Comparison of ENCODE assay signal across 8 mouse cellular contexts in the genomic region with DNA sequence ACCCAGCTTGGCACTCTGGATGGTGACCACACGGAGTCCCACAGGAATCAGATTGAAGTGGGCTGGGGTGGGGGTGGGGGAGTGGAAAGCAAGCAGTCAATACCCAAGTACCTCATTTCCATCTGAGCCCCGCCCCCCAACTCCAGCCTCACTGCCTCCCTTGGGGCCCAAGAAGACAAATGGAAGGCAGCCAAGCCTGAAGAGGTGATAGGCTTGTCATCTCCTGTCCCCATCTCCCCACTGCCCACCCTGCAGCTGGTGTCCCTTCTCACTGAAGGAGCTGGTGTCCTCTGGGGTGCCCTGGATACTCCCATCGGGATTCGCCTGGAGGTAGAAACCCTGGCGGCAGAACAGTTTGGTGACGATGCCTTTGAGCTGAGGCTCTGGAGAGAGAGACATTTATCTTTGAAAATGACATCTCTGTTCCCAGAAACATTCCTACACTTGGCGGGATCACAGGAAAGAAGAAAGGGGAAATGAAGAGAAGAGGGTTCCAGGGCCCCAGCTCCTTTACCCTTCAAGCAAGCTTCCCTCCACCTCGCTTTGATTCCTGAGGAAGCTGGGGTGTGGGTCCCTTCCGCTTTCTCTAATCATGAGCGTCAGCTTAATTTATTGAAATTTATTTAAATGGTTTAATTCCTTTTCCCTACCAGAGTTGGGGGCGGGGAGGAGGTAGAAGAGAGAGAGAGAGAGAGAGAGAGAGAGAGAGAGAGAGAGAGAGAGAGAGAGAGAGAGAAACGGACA. TPM values are rescaled to one million over a fixed set of nuclear protein-coding genes. Genes with fewer than 3 reads are reported as not detected.
A peak's percentile ranks its signal among the peaks of the same experiment; 100 is the strongest.
DNase-seq lines count a peak whose midpoint lies in the region; ATAC-seq and TF ChIP-seq lines count a peak whose summit lies in the region.

No protein-coding gene starts in this region.

- H3K4me2 ChIP-seq in hindbrain, postnatal 0 days (ENCODE audit: low read depth, low read length): peak overlapping the region; percentile 95
- peak overlapping the region; percentile 96 for H3K4me2 ChIP-seq in neural tube, embryonic 13.5 days

- H3K9ac ChIP-seq in hindbrain, postnatal 0 days (replicated peaks; ENCODE audit: low read length): peak overlapping the region; percentile 71
- H3K9ac ChIP-seq in neural tube, embryonic 13.5 days: peak overlapping the region; percentile 82

- ATAC-seq in hindbrain, postnatal 0 days: no peak
- no peak for ATAC-seq in neural tube, embryonic 13.5 days (ENCODE audit: low read depth)

- H3K4me1 ChIP-seq in cortical plate, adult 2 months (ENCODE audit: control insufficient read depth, insufficient read depth, low read length): peaks cover 1% of the 10 kb centered on the region; the same call in 1 of the 2 replicates
- peaks cover 29% of the 10 kb centered on the region for H3K4me1 ChIP-seq in hindbrain, postnatal 0 days (ENCODE audit: insufficient read depth, low read length)
- peaks cover 74% of the 10 kb centered on the region for H3K4me1 ChIP-seq in neural tube, embryonic 13.5 days (replicated peaks)

- peak; percentile 61 for DNase-seq in left cerebral cortex, postnatal 4 days
- DNase-seq in left cerebral cortex, postnatal 36 days (ENCODE audit: low spot score in 2 of 2): no peak
- DNase-seq in hindbrain, postnatal 0 days (ENCODE audit: low spot score): peak; percentile 53
- DNase-seq in layer of hippocampus, adult 9-11 months: no peak
- no peak for DNase-seq in adipocyte (ENCODE audit: low spot score)
- no peak for DNase-seq in thymus, postnatal 25 days

- peak overlapping the region; percentile 78; the same call in 1 of the 2 replicates for H3K4me3 ChIP-seq in cortical plate, adult 2 months (ENCODE audit: insufficient read depth, low read length)
- peak overlapping the region; percentile 60 for H3K4me3 ChIP-seq in hindbrain, postnatal 0 days (ENCODE audit: low read length)
- H3K4me3 ChIP-seq in neural tube, embryonic 13.5 days: peak overlapping the region; percentile 60

- intact Hi-C loops in left cerebral cortex, postnatal 4 days (cut with DNase I): loop anchor here (5.0 kb wide), 2 partner anchors 37 to 38 kb away; a partner anchor contains a TSS
- intact Hi-C loops in left cerebral cortex, postnatal 36 days (cut with DNase I): loop anchor here (5.0 kb wide), 1 partner anchor 78 kb away; a partner anchor contains a TSS

- H3K36me3 ChIP-seq in hindbrain, postnatal 0 days (ENCODE audit: insufficient read depth, low read length): no peaks in the 10 kb centered on the region
- H3K36me3 ChIP-seq in neural tube, embryonic 13.5 days: 0 out of 2 replicates have a peak, but pooled peaks cover 4% of the 10 kb centered on the region

- TF ChIP-seq POLR2A in cortical plate, adult 2 months (IDR thresholded peaks at IDR 0.05; ENCODE audit: extremely low read depth, insufficient read depth, low read length): no peak

- WGBS in hindbrain, postnatal 0 days: 11% methylated on average over 12 of the region's 12 CpGs
- 14% methylated on average over 12 of the region's 12 CpGs for WGBS in neural tube, embryonic 13.5 days

- H3K27ac ChIP-seq in cortical plate, adult 2 months (ENCODE audit: insufficient read depth, low read length): 0 out of 2 replicates have a peak overlapping the region, but pooled peaks have one; percentile 41
- peak overlapping the region; percentile 92 for H3K27ac ChIP-seq in hindbrain, postnatal 0 days
- peak overlapping the region; percentile 94 for H3K27ac ChIP-seq in neural tube, embryonic 13.5 days (replicated peaks)

- 0 out of 2 replicates have a peak, but pooled peaks cover 3% of the 10 kb centered on the region for H3K27me3 ChIP-seq in hindbrain, postnatal 0 days (ENCODE audit: insufficient read depth, low read length)
- peaks cover 35% of the 10 kb centered on the region for H3K27me3 ChIP-seq in neural tube, embryonic 13.5 days

- no peak for TF ChIP-seq CTCF in cortical plate, adult 2 months (IDR thresholded peaks at IDR 0.05; ENCODE audit: extremely low read depth, insufficient read depth, low read length)
- no peak for TF ChIP-seq CTCF in hindbrain, postnatal 0 days (IDR thresholded peaks at IDR 0.05; ENCODE audit: low read depth)

- no peaks in the 10 kb centered on the region for H3K9me3 ChIP-seq in hindbrain, postnatal 0 days (ENCODE audit: low read length)
- no peaks in the 10 kb centered on the region for H3K9me3 ChIP-seq in neural tube, embryonic 13.5 days

RNA-seq across cellular contexts. Expression of a gene that starts 2.1 kb away (rescaled TPM):
- total RNA-seq in left cerebral cortex, postnatal 4 days (2021): 10 to 100 TPM; 25.2 to 29.6 TPM
- 10 to 100 TPM; 14.1 to 18.7 TPM for total RNA-seq in left cerebral cortex, postnatal 36 days (2021)
- polyA plus RNA-seq in cortical plate, adult 2 months (2012; rRNA removed): 17.3 and 17.6 TPM in 2 replicates
- 19.1 and 19.2 TPM in 2 replicates for total RNA-seq in hindbrain, postnatal 0 days (2014; rRNA removed)
- polyA plus RNA-seq in hindbrain, postnatal 0 days (2015; fragmentation: Nextera tagmentation; extraction: Ambion mirVana): 3.8 and 4.4 TPM in 2 replicates
- 6.8 and 8.9 TPM in 2 replicates for polyA plus RNA-seq in neural tube, embryonic 13.5 days (2015; fragmentation: Nextera tagmentation; extraction: Ambion mirVana)

RNA-seq across cellular contexts. Expression of a gene that starts 3.8 kb away (rescaled TPM):
- 1 to 10 TPM in 1 of 2 experiments, under 1 TPM in 1; 0.48 to 1.5 TPM for total RNA-seq in left cerebral cortex, postnatal 4 days (2021)
- under 1 TPM; 0.66 to 0.81 TPM for total RNA-seq in left cerebral cortex, postnatal 36 days (2021)
- polyA plus RNA-seq in cortical plate, adult 2 months (2012; rRNA removed): 1.4 and 2.1 TPM in 2 replicates
- total RNA-seq in hindbrain, postnatal 0 days (2014; rRNA removed): 1.5 TPM in 1 of 2 replicates, not detected in the other
- polyA plus RNA-seq in hindbrain, postnatal 0 days (2015; fragmentation: Nextera tagmentation; extraction: Ambion mirVana): 0.85 and 1.5 TPM in 2 replicates
- 2.4 and 4.5 TPM in 2 replicates for polyA plus RNA-seq in neural tube, embryonic 13.5 days (2015; fragmentation: Nextera tagmentation; extraction: Ambion mirVana)

RNA-seq across cellular contexts. Expression of a gene that starts 5.9 kb away (rescaled TPM):
- not detected for total RNA-seq in left cerebral cortex, postnatal 4 days (2021)
- not detected for total RNA-seq in left cerebral cortex, postnatal 36 days (2021)
- polyA plus RNA-seq in cortical plate, adult 2 months (2012; rRNA removed): 0.06 TPM in 1 of 2 replicates, not detected in the other
- 0.16 and 0.72 TPM in 2 replicates for total RNA-seq in hindbrain, postnatal 0 days (2014; rRNA removed)
- 1.1 and 1.5 TPM in 2 replicates for polyA plus RNA-seq in hindbrain, postnatal 0 days (2015; fragmentation: Nextera tagmentation; extraction: Ambion mirVana)
- polyA plus RNA-seq in neural tube, embryonic 13.5 days (2015; fragmentation: Nextera tagmentation; extraction: Ambion mirVana): 0.74 and 1.4 TPM in 2 replicates

RNA-seq across cellular contexts. Expression of a gene that starts 15.5 kb away (rescaled TPM):
- not detected for total RNA-seq in left cerebral cortex, postnatal 4 days (2021)
- total RNA-seq in left cerebral cortex, postnatal 36 days (2021): not detected
- not detected in 2 replicates for polyA plus RNA-seq in cortical plate, adult 2 months (2012; rRNA removed)
- total RNA-seq in hindbrain, postnatal 0 days (2014; rRNA removed): not detected in 2 replicates
- not detected in 2 replicates for polyA plus RNA-seq in hindbrain, postnatal 0 days (2015; fragmentation: Nextera tagmentation; extraction: Ambion mirVana)
- not detected in 2 replicates for polyA plus RNA-seq in neural tube, embryonic 13.5 days (2015; fragmentation: Nextera tagmentation; extraction: Ambion mirVana)

RNA-seq across cellular contexts. Expression of a gene that starts 18.7 kb away (rescaled TPM):
- not detected for total RNA-seq in left cerebral cortex, postnatal 4 days (2021)
- not detected for total RNA-seq in left cerebral cortex, postnatal 36 days (2021)
- not detected in 2 replicates for polyA plus RNA-seq in cortical plate, adult 2 months (2012; rRNA removed)
- total RNA-seq in hindbrain, postnatal 0 days (2014; rRNA removed): not detected in 2 replicates
- polyA plus RNA-seq in hindbrain, postnatal 0 days (2015; fragmentation: Nextera tagmentation; extraction: Ambion mirVana): not detected in 2 replicates
- polyA plus RNA-seq in neural tube, embryonic 13.5 days (2015; fragmentation: Nextera tagmentation; extraction: Ambion mirVana): not detected in 2 replicates

Comparison
In these comparisons a context has a peak if more than half of its experiments do, and no peak if none do; other contexts are left out.
1. DNase-seq: peak in left cerebral cortex, postnatal 4 days (single experiment) and hindbrain, postnatal 0 days (single experiment); none in left cerebral cortex, postnatal 36 days (0 of 2), layer of hippocampus, adult 9-11 months (single experiment), adipocyte (single experiment) and thymus, postnatal 25 days (single experiment).
2. H3K27ac ChIP-seq: peak in every context shown above with its lines; median percentile 94 in neural tube, embryonic 13.5 days; 92 in hindbrain, postnatal 0 days; 41 in cortical plate, adult 2 months.
3. Peak in every context shown above with its lines, with median percentiles within 50 percentile points of each other: H3K4me3 ChIP-seq.